Mouse (Mus musculus): Measurements from ENCODE around the gene Psma7.

The Psma7 gene

GRCm38 (mm10) chr2:180042256-180042857 lies at the start of gene Psma7, which contains the start of gene Ss18l1:
Gene Psma7, minus strand, starts transcription at chr2:180042433.
Gene Ss18l1, plus strand, starts transcription at chr2:180042509.
- in situ Hi-C loops (cut with MboI, MseI) = loop anchor here (5.0 kb wide), 1 partner anchor 75 kb away; the partner anchor contains the start of gene Osbpl2

- in situ Hi-C loops (cut with MboI, MseI) = no loop called here
Measured at GRCm38 (mm10) chr2:180090285-180090684, 48.1 kb upstream of the Psma7 start.

- in situ Hi-C loops (cut with MboI, MseI) = no loop called here
Measured at GRCm38 (mm10) chr2:180087472-180087871, 45.2 kb upstream of the Psma7 start.

- in situ Hi-C loops (cut with MboI, MseI) = no loop called here
Measured at GRCm38 (mm10) chr2:180086637-180087027, 44.4 kb upstream of the Psma7 start.

- in situ Hi-C loops (cut with MboI, MseI) = no loop called here
Measured at GRCm38 (mm10) chr2:180085926-180086636, 43.8 kb upstream of the Psma7 start.

GRCm38 (mm10) chr2:180084565-180084964 lies 42.3 kb upstream of the Psma7 start:
- in situ Hi-C loops (cut with MboI, MseI) = no loop called here

- in situ Hi-C loops (cut with MboI, MseI) = no loop called here
Measured at GRCm38 (mm10) chr2:180083063-180083462, 40.8 kb upstream of the Psma7 start.

GRCm38 (mm10) chr2:180080680-180081079 lies 38.4 kb upstream of the Psma7 start:
- in situ Hi-C loops (cut with MboI, MseI) = no loop called here

GRCm38 (mm10) chr2:180077622-180078021 lies 35.4 kb upstream of the Psma7 start:
- in situ Hi-C loops (cut with MboI, MseI) = no loop called here

- in situ Hi-C loops (cut with MboI, MseI) = loop anchor here (5.0 kb wide), 1 partner anchor 46 kb away; no protein-coding TSS in a partner anchor
Measured at GRCm38 (mm10) chr2:180072886-180073285, 30.7 kb upstream of the Psma7 start.

GRCm38 (mm10) chr2:180071671-180072070 lies 29.4 kb upstream of the Psma7 start:
- in situ Hi-C loops (cut with MboI, MseI) = loop anchor here (5.0 kb wide), 1 partner anchor 44 kb away; no protein-coding TSS in a partner anchor

- in situ Hi-C loops (cut with MboI, MseI) = loop anchor here (5.0 kb wide), 1 partner anchor 43 kb away; no protein-coding TSS in a partner anchor
Measured at GRCm38 (mm10) chr2:180070481-180071453, 28.5 kb upstream of the Psma7 start, which contains the start of gene Mtg2. Gene Mtg2, plus strand, starts transcription at chr2:180070588.

- in situ Hi-C loops (cut with MboI, MseI) = loop anchor here (5.0 kb wide), 1 partner anchor 43 kb away; no protein-coding TSS in a partner anchor
Measured at GRCm38 (mm10) chr2:180069770-180070480, 27.7 kb upstream of the Psma7 start.

- in situ Hi-C loops (cut with MboI, MseI) = no loop called here
Measured at GRCm38 (mm10) chr2:180063338-180064131, 21.3 kb upstream of the Psma7 start.

- in situ Hi-C loops (cut with MboI, MseI) = no loop called here
Measured at GRCm38 (mm10) chr2:180053001-180053400, 10.8 kb upstream of the Psma7 start.

- in situ Hi-C loops (cut with MboI, MseI) = no loop called here
Measured at GRCm38 (mm10) chr2:180051986-180052733, 9.9 kb upstream of the Psma7 start.

GRCm38 (mm10) chr2:180050986-180051385 lies 8.8 kb upstream of the Psma7 start:
- in situ Hi-C loops (cut with MboI, MseI) = no loop called here

GRCm38 (mm10) chr2:180047980-180048635 lies 5.9 kb upstream of the Psma7 start:
- in situ Hi-C loops (cut with MboI, MseI) = loop anchor here (5.0 kb wide), 1 partner anchor 136 kb away; no protein-coding TSS in a partner anchor

GRCm38 (mm10) chr2:180047580-180047979 lies 5.3 kb upstream of the Psma7 start:
- in situ Hi-C loops (cut with MboI, MseI) = loop anchor here (5.0 kb wide), 1 partner anchor 135 kb away; no protein-coding TSS in a partner anchor

Measured in T-helper 2 cell (primary cell).